Mouse (Mus musculus): ENCODE data around the gene Tbc1d16.

GRCm38 (mm10) chr11:119228846-119229626 lies 737 bp upstream of the Tbc1d16 start:
- TF ChIP-seq CTCF (IDR thresholded peaks at IDR 0.05; ENCODE audit: extremely low read depth, insufficient read length, insufficient replicate concordance, low read depth, low read length) (no peak), POLR2A (IDR thresholded peaks at IDR 0.05; ENCODE audit: low read depth, low read length) (no peak)

Data from small intestine, adult 2 months (tissue).